Mouse (Mus musculus): Measurements from ENCODE around the gene Sstr5. TPM values are rescaled to one million over a fixed set of nuclear protein-coding genes. Genes with fewer than 3 reads are reported as not detected.

The Sstr5 gene
- polyA plus RNA-seq, 1 experiment from 2014 or later: 0.16 TPM

DNA sequence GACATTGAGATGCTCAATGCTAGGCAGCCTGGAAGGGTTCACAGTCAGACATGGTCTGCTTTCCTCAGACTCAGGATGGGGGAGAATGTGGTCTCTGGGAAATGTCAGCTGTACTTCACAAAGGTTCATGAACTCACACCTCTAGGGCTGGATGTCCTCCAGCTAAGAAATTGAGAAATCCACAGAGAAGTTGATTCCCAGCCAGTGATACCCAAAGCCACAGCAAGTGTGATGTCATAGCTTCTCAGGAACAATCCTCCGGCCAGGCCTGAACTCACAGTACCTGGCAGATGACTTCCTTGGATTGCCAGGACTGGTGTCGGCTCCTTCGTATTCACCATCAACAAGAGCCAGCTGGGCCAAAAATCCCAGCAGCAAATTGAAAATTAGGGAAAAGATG lies 51.2 kb downstream of the Sstr5 start:
- ATAC-seq (ENCODE audit: insufficient number of reproducible peaks, insufficient read depth, low FRiP score, low read depth): no peak
- WGBS: 85% methylated on average over 3 of the region's 3 CpGs
- H3K4me1 ChIP-seq (ENCODE audit: control insufficient read depth in 2 of 2, insufficient read depth in 2 of 2, low read length in 2 of 2): no peaks in the 10 kb centered on the region; a peak in 2 of 4 replicates

DNA sequence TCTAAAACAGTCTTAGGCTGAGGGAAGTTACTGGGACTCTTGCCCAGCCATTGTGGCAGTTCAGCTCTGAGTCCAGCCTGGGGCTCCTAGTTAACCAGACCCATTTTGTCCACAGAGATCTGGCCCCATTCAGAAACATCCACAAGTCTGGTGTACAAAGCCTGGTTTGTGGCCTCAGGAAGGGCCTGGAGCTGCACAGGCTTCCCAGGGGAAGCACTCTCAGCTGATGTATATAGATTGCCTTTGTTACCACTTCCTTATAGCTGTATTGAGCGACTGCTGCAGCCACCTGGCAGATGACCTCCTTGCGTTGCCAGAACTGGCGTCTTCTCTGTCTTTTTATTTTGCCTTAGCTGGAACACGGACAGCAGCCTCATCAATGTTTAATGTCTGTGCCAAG lies 52.0 kb downstream of the Sstr5 start:
- H3K4me3 ChIP-seq (ENCODE audit: control insufficient read depth in 1 of 2, insufficient read depth in 1 of 2, low read depth in 1 of 2, low read length in 2 of 2): no peak overlapping the region
- ATAC-seq (ENCODE audit: insufficient number of reproducible peaks, insufficient read depth, low FRiP score, low read depth): no peak
- H3K36me3 ChIP-seq (ENCODE audit: control insufficient read depth, insufficient read depth, low read length): no peaks in the 10 kb centered on the region
- no peak overlapping the region for H3K27ac ChIP-seq (replicated peaks in 1 of 2; ENCODE audit: control insufficient read depth in 1 of 2, insufficient read depth in 1 of 2, low read depth in 2 of 2, low read length in 2 of 2)
- H3K9ac ChIP-seq (ENCODE audit: low read length): no peak overlapping the region
- no peak overlapping the region for H3K4me2 ChIP-seq (ENCODE audit: low read length)
- H3K27me3 ChIP-seq (ENCODE audit: control insufficient read depth, insufficient read depth, low read length): no peaks in the 10 kb centered on the region
- no peaks in the 10 kb centered on the region; a peak in 2 of 4 replicates for H3K4me1 ChIP-seq (ENCODE audit: control insufficient read depth in 2 of 2, insufficient read depth in 2 of 2, low read length in 2 of 2)
- 52% methylated on average over 4 of the region's 4 CpGs for WGBS
- no peaks in the 10 kb centered on the region for H3K9me3 ChIP-seq (ENCODE audit: control insufficient read depth, low read length)

More for the DNA sequence above, 51.2 kb downstream of the Sstr5 start:
- Histone ChIP-seq H3K27ac (replicated peaks in 1 of 2; ENCODE audit: control insufficient read depth in 1 of 2, insufficient read depth in 1 of 2, low read depth in 2 of 2, low read length in 2 of 2) (no peak overlapping the region), H3K4me2 (ENCODE audit: low read length) (no peak overlapping the region), H3K9me3 (ENCODE audit: control insufficient read depth, low read length) (no peaks in the 10 kb centered on the region), H3K36me3 (ENCODE audit: control insufficient read depth, insufficient read depth, low read length) (no peaks in the 10 kb centered on the region), H3K4me3 (ENCODE audit: control insufficient read depth in 1 of 2, insufficient read depth in 1 of 2, low read depth in 1 of 2, low read length in 2 of 2) (no peak overlapping the region), H3K27me3 (ENCODE audit: control insufficient read depth, insufficient read depth, low read length) (no peaks in the 10 kb centered on the region), H3K9ac (ENCODE audit: low read length) (no peak overlapping the region)

DNA sequence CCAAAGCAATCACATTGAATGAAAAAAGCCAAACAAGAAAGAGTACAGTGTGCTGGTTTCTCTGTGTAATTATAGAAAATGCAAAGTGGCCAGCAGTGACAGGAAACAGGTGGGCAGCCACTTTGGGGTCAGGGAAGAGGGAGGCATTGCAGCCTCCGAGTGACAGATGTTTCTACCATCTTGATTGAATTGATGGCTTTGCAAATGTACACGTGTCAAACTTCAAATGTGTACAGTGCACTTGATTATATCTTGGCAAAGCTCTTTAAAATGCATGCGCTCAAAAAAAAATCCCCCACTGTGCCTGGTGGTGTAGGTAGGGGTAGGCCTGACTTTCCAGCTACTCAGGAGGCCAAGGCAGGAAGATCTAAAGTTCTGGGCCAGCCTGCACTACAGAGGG lies 54.2 kb downstream of the Sstr5 start:
- H3K4me2 ChIP-seq (ENCODE audit: low read length): no peak overlapping the region
- H3K4me3 ChIP-seq (ENCODE audit: control insufficient read depth in 1 of 2, insufficient read depth in 1 of 2, low read depth in 1 of 2, low read length in 2 of 2): no peak overlapping the region
- ATAC-seq (ENCODE audit: insufficient number of reproducible peaks, insufficient read depth, low FRiP score, low read depth): no peak
- no peak overlapping the region for H3K27ac ChIP-seq (replicated peaks in 1 of 2; ENCODE audit: control insufficient read depth in 1 of 2, insufficient read depth in 1 of 2, low read depth in 2 of 2, low read length in 2 of 2)
- H3K27me3 ChIP-seq (ENCODE audit: control insufficient read depth, insufficient read depth, low read length): no peaks in the 10 kb centered on the region
- no peak overlapping the region for H3K9ac ChIP-seq (ENCODE audit: low read length)
- WGBS: 58% methylated on average over 3 of the region's 3 CpGs
- peaks cover 0 to 3% of the 10 kb centered on the region in 2 experiments; a peak in 3 of 4 replicates for H3K4me1 ChIP-seq (ENCODE audit: control insufficient read depth in 2 of 2, insufficient read depth in 2 of 2, low read length in 2 of 2)
- H3K36me3 ChIP-seq (ENCODE audit: control insufficient read depth, insufficient read depth, low read length): no peaks in the 10 kb centered on the region
- H3K9me3 ChIP-seq (ENCODE audit: control insufficient read depth, low read length): no peaks in the 10 kb centered on the region

DNA sequence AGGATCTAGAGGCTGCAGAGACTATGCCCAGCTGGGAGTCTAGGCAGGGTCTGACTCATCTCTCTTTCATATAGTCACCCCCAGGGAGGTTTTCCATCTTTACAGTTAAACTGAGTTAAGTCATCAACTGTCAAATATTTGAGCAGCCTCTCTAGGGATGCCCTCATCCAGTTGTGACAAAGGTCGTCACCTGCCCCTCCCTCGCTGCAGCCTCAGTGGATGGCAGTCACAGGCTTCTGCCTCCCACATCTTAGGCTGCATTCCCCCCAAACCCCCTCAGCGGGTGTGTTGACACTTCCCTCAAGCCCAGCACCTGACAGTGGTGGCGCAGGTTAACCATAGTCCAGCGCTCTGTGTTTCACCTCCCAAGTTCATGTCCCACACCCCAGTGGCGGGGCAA lies 55.7 kb downstream of the Sstr5 start:
- Histone ChIP-seq H3K36me3 (ENCODE audit: control insufficient read depth, insufficient read depth, low read length) (no peaks in the 10 kb centered on the region), H3K4me3 (ENCODE audit: control insufficient read depth in 1 of 2, insufficient read depth in 1 of 2, low read depth in 1 of 2, low read length in 2 of 2) (no peak overlapping the region), H3K4me2 (ENCODE audit: low read length) (no peak overlapping the region), H3K27ac (replicated peaks in 1 of 2; ENCODE audit: control insufficient read depth in 1 of 2, insufficient read depth in 1 of 2, low read depth in 2 of 2, low read length in 2 of 2) (no peak overlapping the region), H3K4me1 (ENCODE audit: control insufficient read depth in 2 of 2, insufficient read depth in 2 of 2, low read length in 2 of 2) (peaks cover 0 to 6% of the 10 kb centered on the region in 2 experiments; a peak in 3 of 4 replicates), H3K9me3 (ENCODE audit: control insufficient read depth, low read length) (no peaks in the 10 kb centered on the region), H3K9ac (ENCODE audit: low read length) (no peak overlapping the region), H3K27me3 (ENCODE audit: control insufficient read depth, insufficient read depth, low read length) (no peaks in the 10 kb centered on the region)
- 79% methylated on average over 6 of the region's 6 CpGs for WGBS
- no peak for ATAC-seq (ENCODE audit: insufficient number of reproducible peaks, insufficient read depth, low FRiP score, low read depth)

Other genes with a start within 250 kb of the Sstr5 start
- 0.76 TPM in 1 of 2 replicates, not detected in the other for gene Baiap3, start 240.9 kb downstream of the Sstr5 start, polyA plus RNA-seq (2014; fragmentation: Nextera tagmentation; extraction: Ambion mirVana)
- 341 and 365 TPM in 2 replicates for gene Ube2i, start 222.7 kb downstream of the Sstr5 start, polyA plus RNA-seq (2014; fragmentation: Nextera tagmentation; extraction: Ambion mirVana)
- 0.16 and 0.27 TPM in 2 replicates for gene Prss34, start 198.9 kb downstream of the Sstr5 start, polyA plus RNA-seq (2014; fragmentation: Nextera tagmentation; extraction: Ambion mirVana)
- not detected in 2 replicates for gene Prss28, start 188.6 kb downstream of the Sstr5 start, polyA plus RNA-seq (2014; fragmentation: Nextera tagmentation; extraction: Ambion mirVana)
- gene Prss29, start 178.6 kb downstream of the Sstr5 start, polyA plus RNA-seq (2014; fragmentation: Nextera tagmentation; extraction: Ambion mirVana): not detected in 2 replicates
- gene Tpsab1, start 151.7 kb downstream of the Sstr5 start, polyA plus RNA-seq (2014; fragmentation: Nextera tagmentation; extraction: Ambion mirVana): 0.18 TPM in 1 of 2 replicates, not detected in the other
- 1.4 and 1.7 TPM in 2 replicates for gene Tpsb2, start 131.0 kb downstream of the Sstr5 start, polyA plus RNA-seq (2014; fragmentation: Nextera tagmentation; extraction: Ambion mirVana)
- gene Tpsg1, start 128.0 kb downstream of the Sstr5 start, polyA plus RNA-seq (2014; fragmentation: Nextera tagmentation; extraction: Ambion mirVana): 0.57 and 0.74 TPM in 2 replicates
- 8.8 and 9.9 TPM in 2 replicates for gene Cacna1h, start 63.5 kb downstream of the Sstr5 start, polyA plus RNA-seq (2014; fragmentation: Nextera tagmentation; extraction: Ambion mirVana)
- gene Tekt4, start 42.7 kb downstream of the Sstr5 start, polyA plus RNA-seq (2014; fragmentation: Nextera tagmentation; extraction: Ambion mirVana): 0.47 and 0.55 TPM in 2 replicates
- gene Sox8, start 73.4 kb upstream of the Sstr5 start, polyA plus RNA-seq (2014; fragmentation: Nextera tagmentation; extraction: Ambion mirVana): 0.44 and 0.70 TPM in 2 replicates
- gene Lmf1, start 81.8 kb upstream of the Sstr5 start, polyA plus RNA-seq (2014; fragmentation: Nextera tagmentation; extraction: Ambion mirVana): 36.3 and 37.8 TPM in 2 replicates
- gene Gng13, start 219.9 kb upstream of the Sstr5 start, polyA plus RNA-seq (2014; fragmentation: Nextera tagmentation; extraction: Ambion mirVana): 2.4 and 3.7 TPM in 2 replicates
- 8.0 and 9.5 TPM in 2 replicates for gene Chtf18, start 230.1 kb upstream of the Sstr5 start, polyA plus RNA-seq (2014; fragmentation: Nextera tagmentation; extraction: Ambion mirVana)
- gene Rpusd1, start 230.4 kb upstream of the Sstr5 start, polyA plus RNA-seq (2014; fragmentation: Nextera tagmentation; extraction: Ambion mirVana): 12.0 and 13.4 TPM in 2 replicates
- not detected in 2 replicates for gene Mslnl, start 238.8 kb upstream of the Sstr5 start, polyA plus RNA-seq (2014; fragmentation: Nextera tagmentation; extraction: Ambion mirVana)

Measured in heart, embryonic 14.5 days (tissue).